In genomic region chr2:128312659-128313581, GRCm38 (mm10) we compare ENCODE assay signal across 7 mouse cellular contexts.
A peak's percentile ranks its signal among the peaks of the same experiment; 100 is the strongest.
DNase-seq lines count a peak whose midpoint lies in the region; ATAC-seq lines count a peak whose summit lies in the region.

No protein-coding gene starts in this region.

- no peaks in the 10 kb centered on the region for H3K9me3 ChIP-seq in heart, embryonic 14.5 days (ENCODE audit: control insufficient read depth, low read length)
- no peaks in the 10 kb centered on the region for H3K9me3 ChIP-seq in liver, embryonic 15.5 days (replicated peaks)

- peak overlapping the region; percentile 22 for H3K9ac ChIP-seq in heart, embryonic 14.5 days (ENCODE audit: low read length)
- H3K9ac ChIP-seq in liver, embryonic 15.5 days: no peak overlapping the region

- DNase-seq in ES-CJ7 (ENCODE audit: low read depth, low spot score): peak; percentile 27
- peak; percentile 53 for DNase-seq in adipocyte (ENCODE audit: low spot score)
- DNase-seq in frontal cortex, postnatal 10 days (ENCODE audit: low spot score in 2 of 2): no peak
- DNase-seq in adrenal gland, adult (ENCODE audit: inconsistent age in 2 of 2, low spot score in 1 of 2): no peak

- H3K4me1 ChIP-seq in heart, embryonic 14.5 days (ENCODE audit: control insufficient read depth in 2 of 2, insufficient read depth in 2 of 2, low read length in 2 of 2): peaks cover 29 to 44% of the 10 kb centered on the region in 2 experiments
- H3K4me1 ChIP-seq in liver, embryonic 15.5 days (replicated peaks): peaks cover 13% of the 10 kb centered on the region

- 56% methylated on average over 12 of the region's 12 CpGs for WGBS in heart, embryonic 14.5 days
- 50% methylated on average over 12 of the region's 12 CpGs for WGBS in liver, embryonic 15.5 days (ENCODE audit: insufficient replicate concordance)

- peak overlapping the region; percentile 62 for H3K4me2 ChIP-seq in heart, embryonic 14.5 days (ENCODE audit: low read length)
- H3K4me2 ChIP-seq in liver, embryonic 15.5 days: peak overlapping the region; percentile 58

- H3K36me3 ChIP-seq in heart, embryonic 14.5 days (ENCODE audit: control insufficient read depth, insufficient read depth, low read length): no peaks in the 10 kb centered on the region
- no peaks in the 10 kb centered on the region for H3K36me3 ChIP-seq in liver, embryonic 15.5 days (replicated peaks)

- H3K4me3 ChIP-seq in heart, embryonic 14.5 days (ENCODE audit: control insufficient read depth in 1 of 2, insufficient read depth in 1 of 2, low read depth in 1 of 2, low read length in 2 of 2): peak overlapping the region in 1 of 2 experiments; percentile 19; a peak in 1 of 4 replicates
- H3K4me3 ChIP-seq in liver, embryonic 15.5 days (replicated peaks): peak overlapping the region; percentile 26; the same call in 1 of the 2 replicates

- H3K27me3 ChIP-seq in heart, embryonic 14.5 days (ENCODE audit: control insufficient read depth, insufficient read depth, low read length): no peaks in the 10 kb centered on the region
- H3K27me3 ChIP-seq in liver, embryonic 15.5 days: no peaks in the 10 kb centered on the region

- ATAC-seq in heart, embryonic 14.5 days (ENCODE audit: insufficient number of reproducible peaks, insufficient read depth, low FRiP score, low read depth): peak; percentile 80; the same call in 1 of the 2 replicates
- no peak for ATAC-seq in liver, embryonic 15.5 days (ENCODE audit: insufficient read depth)
- ATAC-seq in megakaryocyte-erythroid progenitor cell, adult 5-6 weeks (replicated peaks; ENCODE audit: low FRiP score, low TSS enrichment, poor library complexity, severe bottlenecking): no peak

- H3K27ac ChIP-seq in heart, embryonic 14.5 days (replicated peaks in 1 of 2; ENCODE audit: control insufficient read depth in 1 of 2, insufficient read depth in 1 of 2, low read depth in 2 of 2, low read length in 2 of 2): peak overlapping the region; percentile 63 to 88
- no peak overlapping the region for H3K27ac ChIP-seq in liver, embryonic 15.5 days (replicated peaks)

Comparison
In these comparisons a context has a peak if more than half of its experiments do, and no peak if none do; other contexts are left out.
1. DNase-seq: peak in ES-CJ7 (single experiment) and adipocyte (single experiment); none in frontal cortex, postnatal 10 days (0 of 2) and adrenal gland, adult (0 of 2).